Mouse (Mus musculus) ES-Bruce4 (cell line): ENCODE results near the gene Rnf130. TPM values are rescaled to one million over a fixed set of nuclear protein-coding genes. Genes with fewer than 3 reads are reported as not detected.

Experiments used
- H3K27ac ChIP-seq: 2 replicates; pipeline ENCODE4 v1.5.1; 2012; ENCODE audit warnings: low read length, inconsistent platforms; ENCODE audit not compliant: insufficient read depth
- H3K27me3 ChIP-seq: 2 replicates; pipeline ENCODE4 v1.6.1; 2012; ENCODE audit warnings: mild to moderate bottlenecking, low read length, inconsistent platforms; ENCODE audit not compliant: control insufficient read depth, poor library complexity, insufficient read depth, severe bottlenecking
- H3K36me3 ChIP-seq: 2 replicates; pipeline ENCODE4 v1.6.1; 2012; ENCODE audit warnings: inconsistent platforms, mild to moderate bottlenecking, low read length, moderate library complexity; ENCODE audit not compliant: control insufficient read depth, poor library complexity, insufficient read depth, severe bottlenecking
- H3K4me1 ChIP-seq: one replicate; pipeline ENCODE4 v1.8.1; 2011; ENCODE audit warnings: low read length; ENCODE audit not compliant: control insufficient read depth, insufficient read depth
- H3K4me3 ChIP-seq: 2 replicates; pipeline ENCODE4 v1.5.1; 2011; ENCODE audit warnings: low read depth, mild to moderate bottlenecking, low read length
- H3K9ac ChIP-seq: 2 replicates; pipeline ENCODE4 v1.6.1; 2012; ENCODE audit warnings: low read depth, mild to moderate bottlenecking, inconsistent platforms; ENCODE audit not compliant: poor library complexity, severe bottlenecking
- H3K9me3 ChIP-seq: replicated peaks from 2 replicates; pipeline ENCODE4 v1.6.1; 2012; ENCODE audit warnings: mild to moderate bottlenecking, low read length, inconsistent platforms; ENCODE audit not compliant: control insufficient read depth, poor library complexity, insufficient read depth, severe bottlenecking
- CTCF ChIP-seq: IDR thresholded peaks from one replicate; pipeline ENCODE4 v1.8.1; 2011; ENCODE audit warnings: low read depth, low read length
- EP300 ChIP-seq: IDR thresholded peaks from 2 replicates; pipeline ENCODE4 v1.6.1; 2011; ENCODE audit warnings: low read depth, low read length; ENCODE audit not compliant: insufficient read depth
- POLR2A ChIP-seq: IDR thresholded peaks from one replicate; pipeline ENCODE4 v1.8.1; 2011; ENCODE audit warnings: low read length; ENCODE audit not compliant: insufficient read depth
- polyA plus RNA-seq: library from polyadenylated mRNA; stranded (reverse); fragments of >200 nt; gene quantifications from 2 replicates; pipeline ENCODE4 v1.2.4, GENCODE M21; 2011; ENCODE audit warnings: low read depth; ENCODE audit not compliant: missing spikeins, insufficient read depth, insufficient read length

Rnf130 gene
- polyA plus RNA-seq, 1 experiment: 21.8 TPM

DNA sequence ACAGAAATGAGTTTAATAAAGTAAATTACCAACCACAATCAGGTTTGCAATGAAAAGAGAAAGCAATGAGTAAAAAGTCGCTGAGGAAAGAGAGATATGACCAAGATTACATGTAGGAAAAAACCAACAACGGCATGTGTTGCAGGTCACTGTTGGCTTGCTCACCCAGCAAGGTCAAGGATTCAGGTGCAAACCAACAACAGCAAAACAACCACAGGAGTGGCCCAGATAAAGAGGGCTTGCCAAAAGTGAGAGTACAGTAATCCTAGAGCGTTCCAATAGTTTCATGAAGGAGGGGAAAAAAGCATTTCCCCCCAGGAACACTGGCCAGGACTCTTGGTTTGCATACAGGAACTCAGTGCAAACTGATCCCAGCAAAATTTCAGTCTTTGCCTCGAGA, 28.7 kb upstream of the Rnf130 start:
- H3K9ac ChIP-seq: no peak overlapping the region
- H3K9me3 ChIP-seq: no peaks in the 10 kb centered on the region
- no peaks in the 10 kb centered on the region for H3K36me3 ChIP-seq
- H3K27ac ChIP-seq: no peak overlapping the region
- H3K4me3 ChIP-seq: no peak overlapping the region
- no peaks in the 10 kb centered on the region for H3K27me3 ChIP-seq
- TF ChIP-seq POLR2A (no peak), CTCF (no peak), EP300 (no peak)
- no peaks in the 10 kb centered on the region for H3K4me1 ChIP-seq

DNA sequence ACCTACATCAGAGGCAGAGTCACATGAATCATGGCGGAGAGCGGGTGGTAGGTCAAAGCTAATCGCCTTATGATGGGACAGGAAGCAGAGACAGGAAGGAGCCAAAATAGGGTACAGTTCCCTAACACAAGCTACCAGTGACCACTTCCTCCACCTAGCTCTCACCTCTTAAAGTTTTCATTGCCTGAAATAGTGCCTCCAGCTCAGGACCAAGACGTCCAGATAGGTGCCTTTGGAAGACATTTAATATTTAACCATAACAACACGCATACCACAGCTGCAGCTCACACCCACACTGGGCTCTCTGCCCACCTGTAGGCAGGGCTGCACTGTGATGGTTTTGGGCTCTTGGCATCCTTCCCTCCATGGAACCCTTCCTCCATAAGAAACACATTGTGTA, 27.8 kb upstream of the Rnf130 start:
- H3K9me3 ChIP-seq: no peaks in the 10 kb centered on the region
- no peaks in the 10 kb centered on the region for H3K4me1 ChIP-seq
- no peak overlapping the region for H3K4me3 ChIP-seq
- no peaks in the 10 kb centered on the region for H3K36me3 ChIP-seq
- H3K27ac ChIP-seq: no peak overlapping the region
- TF ChIP-seq EP300 (no peak), CTCF (no peak), POLR2A (no peak)
- H3K9ac ChIP-seq: no peak overlapping the region
- no peaks in the 10 kb centered on the region for H3K27me3 ChIP-seq

DNA sequence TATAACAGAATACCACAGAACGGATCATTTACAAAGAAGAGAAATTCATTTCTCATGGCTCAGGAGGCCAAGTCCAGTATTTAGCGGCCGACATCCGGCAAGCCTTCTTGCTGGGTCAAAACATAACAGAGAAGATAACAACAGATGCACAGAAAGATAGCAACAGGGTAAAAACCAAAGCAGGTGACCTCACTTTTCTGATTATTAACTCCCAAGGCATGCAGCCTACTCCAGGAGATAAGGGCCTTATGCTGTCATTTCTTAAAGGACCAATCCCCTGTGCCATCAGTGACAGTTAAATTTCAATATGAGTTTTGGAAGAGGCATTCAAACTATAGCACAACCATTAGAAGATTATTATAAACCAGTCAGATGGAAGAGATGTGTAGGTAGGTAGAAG, 22.3 kb upstream of the Rnf130 start:
- TF ChIP-seq POLR2A (no peak), CTCF (no peak), EP300 (no peak)
- Histone ChIP-seq H3K4me3 (no peak overlapping the region), H3K36me3 (no peaks in the 10 kb centered on the region), H3K27ac (no peak overlapping the region), H3K9ac (no peak overlapping the region), H3K4me1 (no peaks in the 10 kb centered on the region), H3K27me3 (no peaks in the 10 kb centered on the region), H3K9me3 (no peaks in the 10 kb centered on the region)

GRCm38 (mm10) chr11:50007776-50008175, 17.4 kb upstream of the Rnf130 start:
- no peak for TF ChIP-seq POLR2A
- peaks cover 2% of the 10 kb centered on the region for H3K4me1 ChIP-seq
- H3K9me3 ChIP-seq: no peaks in the 10 kb centered on the region
- peak overlapping the region; percentile 63 for H3K27ac ChIP-seq
- peaks cover 2% of the 10 kb centered on the region; the same call in 1 of the 2 replicates for H3K27me3 ChIP-seq
- no peaks in the 10 kb centered on the region for H3K36me3 ChIP-seq
- peak overlapping the region; percentile 18; the same call in 1 of the 2 replicates for H3K4me3 ChIP-seq
- no peak overlapping the region for H3K9ac ChIP-seq

DNA sequence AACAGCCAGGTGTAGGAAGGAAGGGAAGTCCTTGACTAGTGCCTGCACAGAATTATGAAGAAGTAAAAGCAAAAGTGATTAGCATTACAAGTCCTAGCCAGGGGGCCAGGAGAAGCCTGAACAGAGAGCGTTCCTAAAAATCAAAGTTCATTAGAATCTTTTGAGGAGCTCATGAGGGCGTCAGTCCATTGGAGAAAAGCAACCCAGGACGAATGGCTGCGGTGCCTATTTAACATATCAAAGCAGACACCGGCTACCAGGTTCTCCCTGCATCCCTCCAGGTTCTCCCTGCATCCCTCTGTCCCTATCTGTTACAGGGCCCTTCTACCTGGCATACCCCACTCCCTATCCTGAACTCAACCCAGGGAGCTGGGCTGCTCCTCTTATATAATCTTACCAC, 16.9 kb upstream of the Rnf130 start:
- peaks cover 2% of the 10 kb centered on the region for H3K4me1 ChIP-seq
- peaks cover 2% of the 10 kb centered on the region; the same call in 1 of the 2 replicates for H3K27me3 ChIP-seq
- no peaks in the 10 kb centered on the region for H3K36me3 ChIP-seq
- no peaks in the 10 kb centered on the region for H3K9me3 ChIP-seq
- H3K4me3 ChIP-seq: no peak overlapping the region
- TF ChIP-seq CTCF (no peak), POLR2A (no peak), EP300 (no peak)
- H3K9ac ChIP-seq: no peak overlapping the region
- peak overlapping the region; percentile 63 for H3K27ac ChIP-seq

- TF ChIP-seq CTCF (no peak), POLR2A (no peak), EP300 (no peak)
- Histone ChIP-seq H3K9me3 (no peaks in the 10 kb centered on the region), H3K27ac (no peak overlapping the region), H3K4me1 (peaks cover 2% of the 10 kb centered on the region), H3K4me3 (no peak overlapping the region), H3K36me3 (no peaks in the 10 kb centered on the region), H3K9ac (no peak overlapping the region), H3K27me3 (peaks cover 2% of the 10 kb centered on the region)
These were observed 12.1 kb upstream of the Rnf130 start for GRCm38 (mm10) chr11:50013016-50013415.
